Mouse (Mus musculus) megakaryocyte, embryonic 14.5 days (primary cell): ENCODE data around the gene Aqp9. TPM values are rescaled to one million over a fixed set of nuclear protein-coding genes. Genes with fewer than 3 reads are reported as not detected.

Experiments
- H3K27me3 ChIP-seq: replicated peaks from 2 replicates; pipeline ENCODE3; 2012; ENCODE audit warnings: inconsistent platforms
- H3K36me3 ChIP-seq: replicated peaks from 2 replicates; pipeline ENCODE3; 2012; ENCODE audit warnings: low read length, inconsistent platforms, mixed read lengths
- H3K4me1 ChIP-seq: 2 replicates; pipeline ENCODE4 v1.6.1; 2012; ENCODE audit warnings: inconsistent platforms
- H3K4me3 ChIP-seq: replicated peaks from 2 replicates; pipeline ENCODE3; 2012; ENCODE audit warnings: moderate library complexity, mild to moderate bottlenecking, inconsistent platforms
- H3K9me3 ChIP-seq: 2 replicates; pipeline ENCODE4 v1.6.1; 2012; ENCODE audit warnings: inconsistent platforms
- FLI1 ChIP-seq: IDR thresholded peaks from 2 replicates; pipeline ENCODE4 v1.6.1; 2012; ENCODE audit warnings: low read length, inconsistent platforms, mixed read lengths
- GATA1 ChIP-seq: IDR thresholded peaks from 3 replicates; pipeline ENCODE4 v1.6.1; 2012; ENCODE audit warnings: mixed read lengths, low read length, inconsistent platforms, borderline replicate concordance
- polyA plus RNA-seq: library from polyadenylated mRNA; stranded (reverse); fragments of >175 nt; gene quantifications from 2 replicates; pipeline ENCODE4 v1.2.3, GENCODE M21; 2012; ENCODE audit warnings: low replicate concordance; ENCODE audit not compliant: insufficient read depth

Aqp9 gene
- polyA plus RNA-seq, 1 experiment: 0.07 TPM

DNA sequence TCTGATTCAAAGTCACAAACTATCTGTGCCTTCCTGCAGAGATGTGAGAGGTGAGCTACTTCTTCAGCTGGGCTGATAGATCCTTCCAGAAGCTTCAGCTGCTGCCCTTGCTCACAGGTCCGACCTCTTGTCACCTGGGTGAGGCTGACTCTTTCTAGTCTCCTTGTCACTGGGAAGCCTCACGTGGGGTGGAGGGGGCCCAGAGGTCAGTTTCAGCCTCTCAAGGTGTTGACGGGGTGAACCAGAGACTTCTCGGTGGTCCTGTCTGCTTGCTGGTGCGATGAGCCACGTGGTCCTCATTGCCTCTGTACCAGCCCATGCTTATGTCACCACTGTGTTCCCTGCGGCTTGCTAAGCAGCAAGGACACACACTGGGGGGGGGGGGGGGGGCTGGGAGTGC lies 96.0 kb downstream of the Aqp9 start:
- TF ChIP-seq FLI1 (no peak), GATA1 (no peak)
- Histone ChIP-seq H3K36me3 (no peaks in the 10 kb centered on the region), H3K9me3 (no peaks in the 10 kb centered on the region)

DNA sequence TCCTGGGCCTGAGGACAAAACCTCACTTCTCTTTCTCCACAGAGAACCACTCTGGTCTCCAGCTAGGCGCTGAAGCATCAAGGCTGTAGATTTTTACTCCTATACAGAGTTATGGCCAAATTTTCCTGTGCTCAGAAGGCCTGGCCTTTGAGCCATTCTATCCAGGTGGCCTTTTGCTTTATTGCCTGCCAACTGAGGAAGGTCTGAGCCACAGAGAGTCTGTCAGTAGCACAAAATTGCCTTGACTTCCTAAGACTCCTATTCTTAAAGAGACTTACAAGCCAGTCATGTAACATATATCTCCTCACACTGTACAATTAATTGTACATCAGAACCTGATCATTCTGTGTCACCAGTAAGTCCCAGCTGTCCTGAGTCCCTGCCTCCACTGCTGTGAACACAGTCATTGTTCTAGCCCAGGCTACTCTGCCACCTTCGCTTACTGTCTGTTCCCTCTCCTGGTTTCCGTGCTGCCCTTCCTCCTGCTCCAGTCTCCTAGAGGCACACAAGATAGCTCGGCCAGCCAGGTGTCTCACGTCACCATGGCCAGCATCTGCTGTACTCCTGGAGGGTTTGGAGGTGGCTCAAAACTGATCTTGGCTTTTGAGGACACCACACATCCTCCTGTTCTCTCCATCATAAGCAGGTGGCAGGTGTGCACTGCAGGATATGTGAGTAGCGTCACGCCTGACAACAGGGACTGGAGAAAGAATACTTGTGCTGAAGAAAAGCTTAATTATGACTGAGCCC lies 96.7 kb downstream of the Aqp9 start:
- Histone ChIP-seq H3K4me3 (no peak overlapping the region), H3K9me3 (no peaks in the 10 kb centered on the region), H3K27me3 (peaks cover 13% of the 10 kb centered on the region), H3K36me3 (no peaks in the 10 kb centered on the region), H3K4me1 (peaks cover 56% of the 10 kb centered on the region)
- TF ChIP-seq FLI1 (no peak), GATA1 (no peak)

More for the DNA sequence above, 96.0 kb downstream of the Aqp9 start:
- H3K4me3 ChIP-seq: no peak overlapping the region
- peaks cover 55% of the 10 kb centered on the region for H3K4me1 ChIP-seq
- peaks cover 13% of the 10 kb centered on the region for H3K27me3 ChIP-seq

DNA sequence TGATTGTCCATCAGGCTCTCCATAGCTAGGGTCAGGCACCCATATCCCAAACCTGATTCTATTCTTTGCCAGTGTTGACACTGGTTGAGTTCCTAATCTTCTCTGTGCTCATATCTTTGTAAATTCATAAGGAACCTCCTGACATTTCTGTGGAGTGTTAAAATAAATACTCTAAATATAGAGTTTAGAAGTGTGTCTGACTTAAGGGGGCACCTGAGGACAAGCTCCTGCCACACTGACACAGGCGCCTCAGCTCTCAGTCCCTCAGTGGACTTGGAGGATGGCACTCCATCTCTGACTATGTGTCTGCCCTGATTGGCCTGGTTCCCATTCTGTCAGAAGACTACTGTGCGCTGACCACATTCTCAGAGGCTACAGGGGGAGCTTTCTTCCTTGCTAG lies 97.9 kb downstream of the Aqp9 start:
- Histone ChIP-seq H3K4me3 (no peak overlapping the region), H3K4me1 (peaks cover 48% of the 10 kb centered on the region), H3K9me3 (0 out of 2 replicates have a peak, but pooled peaks cover under 1% of the 10 kb centered on the region), H3K36me3 (no peaks in the 10 kb centered on the region), H3K27me3 (peaks cover 16% of the 10 kb centered on the region)
- TF ChIP-seq GATA1: no peak
- no peak for TF ChIP-seq FLI1

DNA sequence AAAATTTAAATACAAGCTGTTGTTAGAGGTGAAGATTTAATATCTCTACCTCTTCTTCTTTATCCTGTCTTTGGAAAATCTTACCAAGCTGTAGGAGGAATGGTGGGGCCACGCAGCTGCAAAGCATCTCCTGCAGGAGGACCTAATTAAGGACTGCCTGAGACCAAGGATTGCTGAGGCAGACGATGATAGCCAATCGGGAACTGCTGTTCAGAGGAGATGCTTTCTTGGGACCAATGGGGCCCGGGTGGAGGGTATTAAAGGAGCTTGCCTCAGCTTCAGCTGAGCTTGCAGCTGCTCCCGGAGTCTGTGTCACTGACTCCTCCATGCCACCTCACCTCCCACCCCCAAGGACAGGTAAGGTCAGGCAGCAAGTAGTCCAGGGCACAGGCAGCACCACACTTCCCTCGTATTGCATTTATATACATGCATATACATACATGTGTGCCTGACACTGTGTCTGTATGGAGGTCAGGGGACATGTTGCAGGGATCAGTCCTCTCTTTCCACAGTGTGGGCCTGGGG lies 99.6 kb downstream of the Aqp9 start:
- Histone ChIP-seq H3K9me3 (0 out of 2 replicates have a peak, but pooled peaks cover 3% of the 10 kb centered on the region), H3K4me3 (peak overlapping the region; percentile 2), H3K4me1 (peaks cover 39% of the 10 kb centered on the region), H3K36me3 (no peaks in the 10 kb centered on the region), H3K27me3 (peaks cover 18% of the 10 kb centered on the region)
- no peak for TF ChIP-seq FLI1
- TF ChIP-seq GATA1: no peak

DNA sequence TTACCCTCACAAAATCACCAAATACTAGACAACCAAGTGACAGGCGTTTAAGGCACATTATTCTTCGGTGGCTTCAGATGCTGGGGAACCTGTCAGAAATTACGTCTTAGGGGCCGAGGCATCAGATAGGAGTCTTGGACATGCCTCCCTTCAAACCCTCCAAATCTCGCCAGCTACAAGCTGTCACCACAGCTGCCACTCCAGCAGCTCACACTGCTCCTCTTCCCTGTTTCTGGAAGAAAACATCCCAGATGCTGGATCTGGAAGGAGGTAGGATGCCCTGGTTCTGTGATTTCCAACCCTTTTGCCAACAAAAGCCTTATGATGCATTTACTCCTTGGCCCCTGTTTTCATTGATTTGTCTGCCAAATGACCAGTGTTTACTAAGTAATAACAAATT lies 101.3 kb downstream of the Aqp9 start:
- Histone ChIP-seq H3K27me3 (peaks cover 18% of the 10 kb centered on the region), H3K4me3 (no peak overlapping the region), H3K36me3 (no peaks in the 10 kb centered on the region), H3K9me3 (0 out of 2 replicates have a peak, but pooled peaks cover 3% of the 10 kb centered on the region), H3K4me1 (peaks cover 43% of the 10 kb centered on the region)
- TF ChIP-seq GATA1: no peak
- no peak for TF ChIP-seq FLI1

DNA sequence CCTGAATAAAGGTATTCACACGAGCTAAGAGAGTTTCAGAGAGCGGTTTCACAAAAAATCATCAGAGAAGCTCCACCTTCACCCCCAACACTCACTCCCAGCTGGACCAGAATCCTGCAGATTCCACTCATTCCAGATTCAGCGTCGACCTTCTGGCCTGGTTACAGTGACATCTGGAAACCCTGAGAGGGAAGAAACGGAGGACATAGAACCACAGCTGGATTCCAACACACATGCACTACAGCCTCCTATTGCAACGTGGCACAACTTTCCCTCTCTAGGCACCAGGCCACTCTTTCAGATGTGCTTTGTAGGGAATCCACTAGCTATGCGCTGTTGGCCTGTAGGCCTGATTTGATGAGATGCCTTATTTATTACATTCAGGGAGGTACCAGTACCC lies 102.0 kb downstream of the Aqp9 start:
- TF ChIP-seq FLI1: no peak
- no peak for TF ChIP-seq GATA1
- H3K4me3 ChIP-seq: no peak overlapping the region

DNA sequence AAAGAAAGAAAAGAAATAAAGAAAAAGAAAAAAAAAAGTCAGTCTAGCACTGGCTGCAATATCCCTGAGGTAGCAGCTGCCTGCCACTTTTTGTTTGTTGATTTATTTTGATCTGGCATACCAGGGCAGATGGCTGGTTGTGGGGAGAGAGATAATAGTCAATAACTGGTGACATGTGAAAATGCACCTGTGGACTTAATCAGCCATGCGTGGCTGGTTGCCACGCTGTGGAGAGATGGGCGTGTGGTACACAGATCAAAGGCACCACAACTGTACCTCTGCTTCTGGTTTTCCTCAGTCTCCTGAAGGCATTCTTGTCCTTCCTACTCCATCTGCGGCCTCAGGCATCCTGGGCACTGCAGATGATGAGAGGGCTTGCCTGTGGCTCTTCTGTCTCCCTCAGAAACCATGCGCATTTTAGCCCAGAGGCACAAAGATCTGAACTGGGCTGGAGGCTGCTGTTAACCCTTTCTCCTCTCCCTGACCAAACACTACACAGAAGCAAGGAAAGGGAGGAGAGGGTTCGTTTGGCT lies 103.1 kb downstream of the Aqp9 start:
- Histone ChIP-seq H3K4me1 (peaks cover 39% of the 10 kb centered on the region), H3K36me3 (no peaks in the 10 kb centered on the region), H3K27me3 (peaks cover 12% of the 10 kb centered on the region), H3K9me3 (0 out of 2 replicates have a peak, but pooled peaks cover 3% of the 10 kb centered on the region), H3K4me3 (no peak overlapping the region)
- TF ChIP-seq GATA1 (no peak), FLI1 (no peak)

More for the DNA sequence above, 102.0 kb downstream of the Aqp9 start:
- H3K27me3 ChIP-seq: peaks cover 15% of the 10 kb centered on the region
- H3K4me1 ChIP-seq: peaks cover 45% of the 10 kb centered on the region
- H3K9me3 ChIP-seq: 0 out of 2 replicates have a peak, but pooled peaks cover 3% of the 10 kb centered on the region
- no peaks in the 10 kb centered on the region for H3K36me3 ChIP-seq

DNA sequence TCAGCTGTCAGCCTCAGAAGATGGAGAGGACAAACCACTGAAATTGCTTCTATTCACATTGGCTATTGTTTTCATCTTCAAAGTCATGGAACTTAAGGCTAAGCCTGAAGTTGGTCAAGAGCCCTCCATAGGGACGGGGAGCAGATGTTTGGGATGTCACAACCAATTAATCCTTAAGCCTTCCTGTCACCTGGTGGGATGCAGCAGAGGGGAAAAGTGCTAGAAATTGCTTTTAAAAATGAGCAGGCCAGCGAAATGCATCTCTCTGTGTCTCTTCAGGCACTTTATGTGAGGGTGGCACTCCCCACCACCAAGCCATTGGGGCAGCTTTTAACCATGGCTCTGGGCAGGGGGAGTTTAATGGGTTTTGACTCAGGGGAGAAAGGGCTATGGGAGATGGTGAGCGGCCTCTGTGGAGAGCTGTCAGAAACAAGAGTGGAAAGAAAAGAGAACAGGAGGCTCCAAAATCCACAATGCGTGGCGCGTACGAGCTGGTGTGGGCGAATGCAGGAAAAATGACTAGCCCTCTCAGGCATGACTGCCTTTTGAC lies 104.1 kb downstream of the Aqp9 start:
- no peaks in the 10 kb centered on the region for H3K36me3 ChIP-seq
- H3K4me3 ChIP-seq: no peak overlapping the region
- H3K9me3 ChIP-seq: 0 out of 2 replicates have a peak, but pooled peaks cover 3% of the 10 kb centered on the region
- TF ChIP-seq FLI1 (no peak), GATA1 (no peak)
- peaks cover 13% of the 10 kb centered on the region for H3K27me3 ChIP-seq
- peaks cover 45% of the 10 kb centered on the region for H3K4me1 ChIP-seq

DNA sequence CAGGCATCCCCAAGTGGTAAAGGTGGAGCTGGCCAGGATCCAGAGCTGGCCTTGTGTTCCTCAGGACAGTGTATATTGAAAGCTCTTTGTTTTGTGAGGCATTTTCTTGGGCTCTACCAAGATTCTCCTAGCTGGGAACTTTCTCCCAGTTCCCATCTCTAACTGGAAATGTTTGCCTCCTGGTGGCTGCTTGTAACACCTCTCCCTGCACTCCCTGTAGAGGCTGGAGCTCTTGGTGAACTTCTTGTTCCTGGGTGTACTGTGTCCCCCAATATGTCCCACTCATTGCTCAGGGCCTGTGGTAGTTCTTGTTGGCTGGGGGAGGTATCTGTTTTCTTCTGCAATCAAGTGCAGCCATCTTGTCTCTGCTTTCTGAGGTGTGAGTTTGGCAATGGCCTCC lies 104.9 kb downstream of the Aqp9 start:
- Histone ChIP-seq H3K4me1 (peaks cover 44% of the 10 kb centered on the region), H3K27me3 (peaks cover 8% of the 10 kb centered on the region), H3K4me3 (no peak overlapping the region), H3K36me3 (no peaks in the 10 kb centered on the region), H3K9me3 (0 out of 2 replicates have a peak, but pooled peaks cover 3% of the 10 kb centered on the region)
- no peak for TF ChIP-seq FLI1

DNA sequence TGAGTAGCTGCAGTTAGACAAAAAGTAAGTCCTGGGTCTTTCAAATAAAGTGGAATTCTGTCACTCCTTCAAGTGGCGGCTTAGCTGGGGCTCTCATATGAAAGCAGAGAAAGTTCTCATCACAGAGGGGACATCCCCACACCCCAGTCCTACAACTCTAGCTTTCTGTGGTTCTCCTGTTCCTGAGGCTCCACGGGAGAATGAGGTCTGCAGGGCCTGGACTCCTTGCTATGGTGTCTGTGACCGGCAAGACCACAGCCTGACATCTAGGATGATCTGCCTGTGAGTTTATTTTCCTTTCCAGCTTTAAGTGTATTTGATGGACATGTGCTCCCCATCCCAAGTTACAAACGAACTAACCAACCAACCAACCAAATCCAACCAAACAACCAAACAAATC lies 105.5 kb downstream of the Aqp9 start:
- Histone ChIP-seq H3K4me3 (no peak overlapping the region), H3K36me3 (no peaks in the 10 kb centered on the region), H3K9me3 (0 out of 2 replicates have a peak, but pooled peaks cover 3% of the 10 kb centered on the region), H3K4me1 (peaks cover 50% of the 10 kb centered on the region), H3K27me3 (peaks cover 11% of the 10 kb centered on the region)
- no peak for TF ChIP-seq FLI1
- TF ChIP-seq GATA1: no peak
